Mouse (Mus musculus) embryo, embryonic 10.5 days (tissue): Measurements from ENCODE around the gene Gm5678.
A peak's percentile ranks its signal among the peaks of the same experiment; 100 is the strongest.
"Not testable (repeated sequence)": the region's sequence is repeated elsewhere in the genome, so short reads cannot be mapped to it uniquely, and the experiment has no call there.

ENCODE experiments used
- DNase-seq: peaks from one replicate; pipeline ENCODE4 v3.0.0-alpha.2; 2015; ENCODE audit warnings: low spot score

The Gm5678 gene

GRCm38 (mm10) chr16:93607669-93608101, 20.2 kb upstream of the Gm5678 start:
- peak; percentile 92 for DNase-seq

- DNase-seq: no peak
Measured at GRCm38 (mm10) chr16:93608731-93609130, 19.2 kb upstream of the Gm5678 start.

GRCm38 (mm10) chr16:93609796-93610195, 18.1 kb upstream of the Gm5678 start:
- no peak for DNase-seq

- DNase-seq: no peak
Measured at GRCm38 (mm10) chr16:93610961-93611360, 16.9 kb upstream of the Gm5678 start.

GRCm38 (mm10) chr16:93615118-93615870, 12.6 kb upstream of the Gm5678 start:
- peak; percentile 71 for DNase-seq

GRCm38 (mm10) chr16:93623759-93624158, 4.1 kb upstream of the Gm5678 start:
- DNase-seq: not testable (repeated sequence)

- DNase-seq: no peak
Measured at GRCm38 (mm10) chr16:93624671-93625070, 3.2 kb upstream of the Gm5678 start.

GRCm38 (mm10) chr16:93626745-93627144, 1.2 kb upstream of the Gm5678 start:
- peak; percentile 39 for DNase-seq

GRCm38 (mm10) chr16:93644006-93644405, 16.1 kb downstream of the Gm5678 start:
- DNase-seq: no peak

- no peak for DNase-seq
Measured at GRCm38 (mm10) chr16:93648441-93649183, 20.7 kb downstream of the Gm5678 start.

GRCm38 (mm10) chr16:93667976-93668375, 40.1 kb downstream of the Gm5678 start:
- no peak for DNase-seq

- no peak for DNase-seq
Measured at GRCm38 (mm10) chr16:93669521-93669920, 41.6 kb downstream of the Gm5678 start.

- peak; percentile 12 for DNase-seq
Measured at GRCm38 (mm10) chr16:93670466-93670865, 42.6 kb downstream of the Gm5678 start.

- DNase-seq: no peak
Measured at GRCm38 (mm10) chr16:93671064-93671463, 43.2 kb downstream of the Gm5678 start.

GRCm38 (mm10) chr16:93676376-93676775, 48.5 kb downstream of the Gm5678 start:
- DNase-seq: no peak

- no peak for DNase-seq
Measured at GRCm38 (mm10) chr16:93678206-93678605, 50.3 kb downstream of the Gm5678 start.

GRCm38 (mm10) chr16:93679165-93679564, 51.3 kb downstream of the Gm5678 start:
- no peak for DNase-seq
